Mouse (Mus musculus): ENCODE measurements around the gene Srpk1. TPM values are rescaled to one million over a fixed set of nuclear protein-coding genes. Genes with fewer than 3 reads are reported as not detected.

The Srpk1 gene
- polyA plus RNA-seq (2012) = 107 and 136 TPM in 2 replicates

GRCm38 (mm10) chr17:28622300-28622759 lies at the start of gene Srpk1:
Gene Srpk1, minus strand, starts transcription at chr17:28622709.

GRCm38 (mm10) chr17:28575244-28576125 lies 47.0 kb downstream of the Srpk1 start, which contains the start of gene Lhfpl5:
Gene Lhfpl5, plus strand, starts transcription at chr17:28575641.

GRCm38 (mm10) chr17:28560598-28560997 lies 61.9 kb downstream of the Srpk1 start, which contains the start of gene Clps:
Gene Clps, minus strand, starts transcription at chr17:28560766.

GRCm38 (mm10) chr17:28549111-28549510 lies 73.4 kb downstream of the Srpk1 start, which contains the start of gene Clpsl2:
Gene Clpsl2, plus strand, starts transcription at chr17:28549411.

Other genes starting within 250 kb of the Srpk1 start
- gene Fkbp5, start 105.2 kb downstream of the Srpk1 start, polyA plus RNA-seq (2012) = 70.8 and 85.6 TPM in 2 replicates
- not detected in 2 replicates for gene Armc12, start 91.9 kb downstream of the Srpk1 start, polyA plus RNA-seq (2012)
- not detected in 2 replicates for gene Clpsl2, start 73.3 kb downstream of the Srpk1 start, polyA plus RNA-seq (2012)
- not detected in 2 replicates for gene Clps, start 61.9 kb downstream of the Srpk1 start, polyA plus RNA-seq (2012)
- gene Lhfpl5, start 47.1 kb downstream of the Srpk1 start, polyA plus RNA-seq (2012) = not detected in 2 replicates
- 0.68 and 1.2 TPM in 2 replicates for gene Slc26a8, start 67.5 kb upstream of the Srpk1 start, polyA plus RNA-seq (2012)
- 81.6 and 100 TPM in 2 replicates for gene Mapk14, start 68.6 kb upstream of the Srpk1 start, polyA plus RNA-seq (2012)
- 0.28 TPM in 1 of 2 replicates, not detected in the other for gene AC170998.1, start 103.4 kb upstream of the Srpk1 start, polyA plus RNA-seq (2012)
- 3.4 and 3.7 TPM in 2 replicates for gene Mapk13, start 146.6 kb upstream of the Srpk1 start, polyA plus RNA-seq (2012)
- gene Brpf3, start 178.4 kb upstream of the Srpk1 start, polyA plus RNA-seq (2012) = 44.8 and 52.3 TPM in 2 replicates
- 0.14 and 0.30 TPM in 2 replicates for gene Pnpla1, start 235.7 kb upstream of the Srpk1 start, polyA plus RNA-seq (2012)

All from megakaryocyte-erythroid progenitor cell, adult 5 weeks (primary cell).